Mouse (Mus musculus): Measurements from ENCODE around the gene Capn13.
A peak's percentile ranks its signal among the peaks of the same experiment; 100 is the strongest.
"Not testable (repeated sequence)": the region's sequence is repeated elsewhere in the genome, so short reads cannot be mapped to it uniquely, and the experiment has no call there.

Capn13 gene

DNA sequence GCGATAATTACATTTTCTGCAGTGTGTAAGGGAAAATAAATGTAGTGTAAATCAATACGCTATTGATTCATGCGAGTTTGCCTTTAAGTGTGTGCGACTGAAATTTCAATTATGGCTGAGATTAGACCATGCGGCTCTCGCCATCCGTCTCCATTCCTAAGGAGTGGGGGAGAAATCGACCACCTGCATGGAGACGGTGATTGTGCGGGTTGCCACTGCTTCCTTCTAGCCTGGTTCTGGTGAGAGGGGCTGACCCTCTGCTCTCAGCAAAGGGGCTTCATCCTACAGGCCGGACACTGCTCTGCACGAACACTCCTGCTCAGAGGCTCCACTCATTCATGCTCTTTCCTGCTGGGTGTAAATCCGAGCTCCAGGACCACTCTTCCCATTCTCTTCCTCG, 58.0 kb downstream of the Capn13 start:
- no peak for DNase-seq (ENCODE audit: low spot score)

DNA sequence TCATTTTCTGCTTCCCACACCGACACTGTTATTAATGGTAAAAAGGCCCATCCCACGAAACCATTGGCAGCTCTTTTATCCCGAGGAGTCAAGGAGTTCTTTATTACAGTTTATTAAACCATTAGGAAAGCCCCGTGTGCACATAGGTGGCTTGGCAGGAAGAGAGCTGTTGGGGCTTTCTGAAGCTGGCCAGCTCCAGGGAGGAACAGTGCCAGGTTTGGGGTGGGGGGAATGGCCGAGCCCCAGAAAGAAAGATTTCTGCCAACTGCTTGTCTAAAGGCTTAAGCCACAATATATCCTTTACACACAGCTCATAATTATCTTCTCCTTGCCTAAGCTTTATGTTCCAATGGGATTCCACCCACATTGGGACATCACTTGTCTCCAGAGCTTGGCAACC, 71.6 kb downstream of the Capn13 start:
- DNase-seq (ENCODE audit: low spot score), result no peak

DNA sequence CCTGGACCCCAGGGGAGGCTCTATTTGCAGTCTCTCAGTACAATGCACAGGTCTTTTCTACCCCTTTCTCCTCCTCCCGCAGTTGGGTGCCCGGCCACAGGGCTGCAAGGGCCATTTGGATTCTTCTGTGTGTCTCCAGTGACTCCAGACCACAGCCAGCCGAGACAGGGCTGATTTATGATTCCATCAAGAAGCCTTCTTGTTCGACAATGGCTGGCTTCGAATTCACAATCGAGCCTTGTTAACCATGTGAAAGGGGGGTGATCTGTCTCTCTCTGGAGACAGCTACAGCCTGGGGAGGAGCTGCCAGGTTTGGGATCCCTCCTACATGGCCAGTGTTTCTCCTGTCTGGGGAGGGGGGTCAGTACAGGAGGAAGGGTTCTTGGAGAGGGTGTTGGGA, 75.4 kb downstream of the Capn13 start:
- no peak for DNase-seq (ENCODE audit: low spot score)

DNA sequence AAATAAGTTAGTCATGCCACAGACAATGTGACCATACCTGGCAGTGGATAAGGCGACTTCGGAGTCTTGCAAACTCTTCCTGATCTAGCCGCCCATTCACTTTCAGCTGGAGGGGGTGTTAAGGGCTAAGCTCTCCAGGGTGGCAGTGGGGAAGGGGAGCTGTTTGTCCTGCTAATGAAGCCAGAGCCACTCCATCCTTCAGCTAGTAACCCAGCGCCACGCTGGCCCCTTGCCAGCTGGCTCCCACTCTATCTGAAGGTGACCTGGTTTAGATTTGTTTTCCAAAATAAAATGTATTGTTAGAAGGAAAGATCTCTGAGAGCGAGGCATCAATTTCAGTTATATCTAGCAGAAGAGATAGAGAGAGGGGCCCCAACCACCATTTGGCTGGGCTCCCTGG, 75.9 kb downstream of the Capn13 start:
- no peak for DNase-seq (ENCODE audit: low spot score)

DNA sequence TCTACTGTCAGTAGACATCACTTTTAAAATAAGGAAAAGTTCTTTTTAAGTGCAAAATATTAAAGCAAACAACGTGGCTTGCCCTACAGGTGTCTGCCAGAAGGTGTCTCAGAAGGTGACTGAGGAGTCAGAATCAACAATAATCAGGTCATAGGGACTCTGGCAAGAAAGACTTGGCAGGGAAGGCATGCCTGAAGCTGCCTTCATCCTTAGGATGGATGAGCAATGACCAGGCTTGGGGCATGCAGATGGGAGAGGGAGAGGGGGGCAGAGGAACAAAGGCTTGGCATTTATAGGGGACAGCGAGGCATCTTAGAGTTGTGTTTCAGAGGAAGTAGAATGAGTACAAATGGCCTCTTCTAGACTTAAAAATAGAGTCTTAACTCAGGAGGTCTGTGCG, 76.7 kb downstream of the Capn13 start:
- DNase-seq (ENCODE audit: low spot score), result no peak

DNA sequence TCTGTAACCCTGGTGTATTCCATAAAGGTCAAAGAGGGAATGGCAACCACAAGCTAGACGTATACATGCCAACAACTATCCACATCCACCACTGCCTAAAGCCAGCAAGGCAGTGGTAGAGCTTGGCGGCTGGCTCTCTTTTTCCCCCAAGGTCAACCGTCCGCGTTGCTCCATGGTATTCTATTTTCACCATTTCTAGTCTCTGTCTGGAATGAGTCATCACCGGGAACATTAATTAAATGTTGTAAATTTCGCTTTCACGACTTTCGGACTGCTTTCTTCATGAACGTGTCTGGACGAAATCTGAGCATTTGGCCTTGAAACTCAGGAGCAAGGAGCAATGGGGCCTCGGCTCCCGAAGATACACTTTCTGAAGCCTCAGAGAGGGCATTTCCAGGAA, 85.9 kb downstream of the Capn13 start:
- DNase-seq (ENCODE audit: low spot score), result no peak

DNA sequence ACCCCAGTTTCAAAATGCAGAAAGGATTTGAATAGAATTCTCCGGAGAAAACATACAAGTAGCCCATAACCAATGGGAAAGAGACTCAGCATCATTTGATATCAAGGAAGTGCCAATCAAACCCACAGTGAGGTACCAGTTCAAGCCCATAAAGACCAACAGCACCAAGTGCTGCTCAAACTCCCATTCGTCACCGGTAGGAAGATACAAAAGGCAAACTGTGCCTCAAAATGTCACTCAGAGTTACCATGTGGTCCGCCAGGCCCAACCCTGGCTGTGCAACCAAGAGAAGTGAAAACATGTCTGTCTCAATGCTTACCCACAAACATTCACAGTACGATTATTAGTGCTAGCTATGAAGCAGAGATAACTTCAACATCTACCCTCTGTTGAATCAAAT, 89.2 kb downstream of the Capn13 start:
- DNase-seq (ENCODE audit: low spot score), result no peak

DNA sequence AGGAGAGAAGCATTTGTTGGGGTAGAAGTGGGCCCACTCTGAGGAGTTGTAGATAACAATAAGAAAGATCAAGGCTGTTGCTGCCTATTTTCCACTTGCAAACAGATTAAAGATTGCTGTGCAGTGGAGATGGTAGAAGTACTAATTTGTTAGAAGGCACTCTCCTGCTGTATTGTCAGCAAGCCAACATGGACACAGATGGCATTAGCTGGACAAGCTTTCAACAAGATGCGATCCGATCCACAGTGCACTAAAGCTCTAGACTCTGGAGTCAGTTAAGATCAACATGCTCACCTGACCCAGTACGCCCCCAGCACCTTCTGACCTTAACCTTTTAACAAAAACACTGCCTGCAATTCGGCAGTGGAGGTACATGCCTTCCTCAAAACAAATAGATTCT, 92.0 kb downstream of the Capn13 start:
- DNase-seq (ENCODE audit: low spot score), result no peak

DNA sequence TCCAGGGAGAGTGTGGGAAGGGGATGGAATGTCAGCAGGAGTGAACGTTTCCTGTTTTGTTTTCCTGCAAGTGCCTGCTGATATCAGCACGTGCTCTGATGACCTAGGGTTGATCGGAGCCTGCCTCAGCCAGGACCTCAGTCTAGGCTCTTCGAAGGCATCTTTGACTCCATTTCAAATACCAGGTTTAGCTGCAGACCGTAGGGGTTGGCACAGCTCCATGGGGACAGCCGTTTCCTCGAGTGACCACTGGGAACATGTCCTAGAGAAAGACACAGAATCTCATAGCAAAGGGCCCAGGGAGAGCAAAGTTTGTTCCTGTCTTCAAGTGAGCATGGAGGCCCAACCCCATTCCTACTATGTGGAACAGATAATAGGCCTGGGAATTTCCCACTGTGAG, 94.0 kb downstream of the Capn13 start:
- DNase-seq (ENCODE audit: low spot score), result no peak

DNA sequence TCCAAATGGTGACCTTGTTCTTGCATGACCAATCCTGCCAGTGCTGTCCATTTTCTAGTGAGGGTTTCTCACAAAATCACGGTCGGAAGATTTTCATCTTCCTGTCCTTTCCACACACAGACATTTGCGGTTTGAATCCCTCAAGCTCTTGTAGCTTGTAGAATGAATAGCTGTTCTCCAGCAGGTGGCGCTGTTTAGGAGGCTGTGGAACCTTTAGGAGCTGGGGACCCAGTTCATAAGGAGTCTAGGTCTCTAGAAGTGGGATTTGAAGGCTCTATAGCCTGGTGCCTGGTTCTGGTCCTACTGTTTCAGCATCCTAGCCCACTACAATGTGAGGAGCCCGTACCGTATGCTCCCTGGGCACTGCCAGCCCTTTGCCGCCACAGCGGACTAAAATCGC, 95.0 kb downstream of the Capn13 start:
- DNase-seq (ENCODE audit: low spot score), result peak; percentile 34

DNA sequence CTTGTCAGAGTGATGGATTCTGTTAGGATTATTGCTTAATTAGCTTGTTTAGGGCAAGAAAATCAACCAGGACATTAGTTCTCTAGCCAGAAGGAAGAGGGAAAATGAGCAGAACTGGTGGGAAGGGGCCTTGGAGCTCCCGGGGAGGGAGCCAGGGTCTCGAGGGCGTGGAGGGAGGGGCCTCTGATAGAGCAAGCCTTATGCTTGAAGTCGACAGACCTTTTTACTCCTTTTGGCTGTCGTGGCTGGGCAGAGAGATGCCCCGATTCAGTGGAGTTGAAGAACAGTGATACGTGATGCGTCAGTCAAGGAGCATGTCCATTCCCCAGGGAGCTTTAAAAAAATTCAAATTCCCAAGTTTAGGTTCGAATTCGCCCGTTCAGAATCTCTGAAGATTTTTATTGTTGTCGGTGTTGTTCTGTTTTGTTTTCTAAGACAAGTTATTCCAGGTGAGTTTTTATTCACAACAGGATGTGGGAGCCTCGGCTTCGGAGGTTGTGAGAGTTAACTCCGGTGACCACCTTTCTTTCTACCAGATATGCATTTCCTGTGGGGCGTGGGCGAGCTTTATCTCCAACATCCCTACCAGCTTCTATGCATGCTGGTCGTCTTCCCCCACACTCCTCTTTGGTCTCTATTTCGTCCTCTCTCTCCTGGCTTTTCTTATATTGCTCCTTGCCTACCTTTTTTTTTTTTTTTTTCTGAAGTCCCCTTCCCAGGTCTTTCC, 96.4 kb downstream of the Capn13 start:
- DNase-seq (ENCODE audit: low spot score), result peak; percentile 73

DNA sequence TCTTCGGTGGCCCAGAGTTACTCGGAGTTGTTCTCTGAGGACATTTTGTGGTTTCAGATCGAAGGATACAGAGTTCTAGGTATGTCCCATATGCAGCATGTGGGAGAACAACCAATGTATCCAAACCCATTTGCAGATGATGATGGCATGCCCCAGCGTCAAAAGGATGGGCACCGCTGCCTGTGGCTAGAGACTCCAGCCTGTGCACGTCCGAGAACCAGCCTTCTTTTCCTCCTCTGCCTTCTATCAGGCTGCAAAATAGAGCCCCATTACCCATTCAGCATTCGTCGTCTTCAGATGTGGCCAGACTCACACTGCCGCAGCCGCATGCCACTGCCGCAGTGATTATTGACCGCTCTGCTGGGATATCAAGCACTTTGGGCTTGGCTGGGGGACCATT, 97.0 kb downstream of the Capn13 start:
- no peak for DNase-seq (ENCODE audit: low spot score)

DNA sequence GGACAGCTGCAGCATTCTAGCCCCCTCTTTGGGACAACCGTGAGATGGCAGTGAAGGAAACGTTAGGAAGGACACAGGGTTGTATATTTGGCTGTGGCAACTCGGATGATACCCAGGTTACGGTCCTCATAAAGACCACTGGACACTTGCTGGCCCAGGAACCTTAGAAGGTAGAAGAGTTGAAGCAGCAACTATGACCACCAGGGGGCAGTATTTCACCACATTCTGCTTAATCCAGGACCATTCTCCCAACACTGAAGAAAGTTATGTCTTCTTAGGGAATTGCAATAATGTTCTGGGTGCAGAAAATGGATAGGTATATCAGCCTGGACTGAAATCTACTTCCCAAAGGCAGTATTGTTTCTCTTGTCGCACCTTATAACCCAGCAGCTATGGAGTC, 97.4 kb downstream of the Capn13 start:
- DNase-seq (ENCODE audit: low spot score), result peak; percentile 49

DNA sequence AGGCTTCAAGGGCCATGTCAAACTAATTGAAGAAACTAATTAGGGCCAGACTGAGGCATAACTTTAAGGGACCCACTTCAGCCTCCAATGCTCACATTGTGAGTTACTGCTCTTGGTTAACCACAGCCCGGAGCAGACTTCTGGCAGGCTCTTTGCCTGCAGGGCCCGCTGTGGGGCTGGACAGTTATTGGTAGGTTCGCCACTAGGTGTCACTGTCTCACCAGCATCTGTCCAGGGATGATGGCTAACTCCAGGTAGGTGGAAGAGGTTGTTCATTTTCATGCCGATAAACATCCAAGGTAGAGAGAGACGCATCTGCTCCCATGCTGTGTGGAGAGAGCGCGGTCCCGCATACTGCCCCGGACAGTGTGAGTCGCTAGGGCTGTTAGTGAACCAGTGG, 98.6 kb downstream of the Capn13 start:
- peak; percentile 84 for DNase-seq (ENCODE audit: low spot score)

DNA sequence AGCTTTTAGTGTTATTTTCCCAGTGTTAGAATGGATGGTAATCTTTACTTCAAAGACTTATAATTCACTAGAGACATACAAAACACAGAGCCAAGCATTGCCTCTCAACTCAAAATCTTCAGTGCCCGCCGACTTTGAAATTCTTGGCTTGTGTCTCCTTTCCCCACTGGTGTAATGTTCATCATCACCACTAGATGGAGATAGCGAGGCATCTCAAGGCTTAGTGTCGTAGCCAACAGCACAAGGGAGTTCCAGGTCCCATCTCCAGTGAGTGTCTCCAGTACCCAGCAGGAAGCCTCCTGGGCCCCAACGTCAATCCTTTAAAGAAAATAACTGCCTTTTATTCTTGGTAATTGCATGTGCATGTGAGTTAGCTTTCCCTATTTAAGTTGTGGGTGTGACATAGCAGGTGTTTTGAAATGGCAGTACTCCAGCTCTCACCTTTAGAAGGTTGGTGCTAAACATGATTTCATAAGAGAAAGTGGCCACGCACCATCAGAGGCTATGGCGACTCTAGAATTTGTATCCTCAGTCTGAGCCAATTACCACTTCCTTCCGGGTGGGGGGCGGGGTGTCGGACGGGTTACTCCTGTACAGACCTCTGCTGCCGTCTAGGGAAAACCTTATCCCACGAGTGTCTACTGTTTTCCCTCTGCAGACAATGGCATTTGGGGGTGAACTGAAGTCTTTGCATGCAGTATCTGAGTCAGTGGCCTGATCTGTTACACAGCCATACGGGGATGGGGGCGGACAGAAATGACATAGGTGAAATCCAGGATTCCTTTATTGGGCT, 99.2 kb downstream of the Capn13 start:
- peak; percentile 76 for DNase-seq (ENCODE audit: low spot score)

DNA sequence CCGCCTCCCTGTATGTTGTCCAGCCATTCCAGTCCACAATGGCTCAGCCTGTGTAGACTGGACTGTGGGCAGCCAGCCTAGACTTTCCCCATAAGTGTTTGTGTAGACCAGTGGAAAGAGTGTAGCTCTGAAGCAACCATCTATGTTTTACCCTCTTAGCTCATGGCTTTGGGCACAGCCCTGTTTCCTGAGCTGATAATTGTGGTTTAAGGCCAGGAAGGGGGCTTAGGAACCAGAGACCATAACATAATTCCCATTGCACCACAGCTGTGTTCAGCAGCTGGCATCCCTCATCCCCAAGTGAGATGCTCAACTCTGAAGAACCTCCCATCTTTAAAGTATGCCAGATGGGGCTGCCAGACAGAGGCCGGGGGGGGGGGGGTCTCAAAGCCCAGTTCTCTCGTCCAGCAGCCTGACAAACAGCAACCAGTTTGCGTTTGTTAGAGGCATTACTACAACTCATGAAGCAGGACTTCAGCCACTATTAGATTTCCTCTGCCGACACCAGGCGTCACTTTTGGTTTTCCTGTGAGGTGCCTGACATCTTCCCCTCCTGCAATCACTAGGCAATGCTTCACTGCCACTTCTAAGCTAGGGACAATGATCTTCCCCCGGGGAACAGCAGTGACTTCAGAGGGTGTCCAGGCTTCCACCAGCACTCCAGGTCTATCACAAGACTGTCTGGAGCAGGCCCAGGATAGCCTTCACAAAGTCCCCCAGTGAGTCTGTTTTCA, 100.4 kb downstream of the Capn13 start:
- DNase-seq (ENCODE audit: low spot score), result no peak

DNA sequence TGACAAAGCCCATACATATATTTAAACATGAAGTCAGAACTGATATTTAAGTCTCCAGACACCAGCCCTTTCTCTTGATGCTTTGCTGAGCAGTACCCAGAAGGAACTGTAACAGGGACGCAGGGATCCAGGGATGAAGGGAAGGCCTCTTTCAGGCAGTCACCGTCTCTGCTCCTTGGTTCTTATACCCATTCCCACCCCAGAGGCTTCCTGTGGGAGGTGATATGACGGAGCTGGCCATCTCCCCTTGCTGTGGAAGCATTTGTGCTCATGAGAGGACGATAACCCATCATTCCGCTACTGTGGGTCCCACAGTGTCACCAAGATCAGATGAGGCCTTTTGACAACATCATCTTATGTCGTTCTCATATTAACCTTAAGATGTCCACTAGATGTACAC, 101.7 kb downstream of the Capn13 start:
- DNase-seq (ENCODE audit: low spot score), result no peak

DNA sequence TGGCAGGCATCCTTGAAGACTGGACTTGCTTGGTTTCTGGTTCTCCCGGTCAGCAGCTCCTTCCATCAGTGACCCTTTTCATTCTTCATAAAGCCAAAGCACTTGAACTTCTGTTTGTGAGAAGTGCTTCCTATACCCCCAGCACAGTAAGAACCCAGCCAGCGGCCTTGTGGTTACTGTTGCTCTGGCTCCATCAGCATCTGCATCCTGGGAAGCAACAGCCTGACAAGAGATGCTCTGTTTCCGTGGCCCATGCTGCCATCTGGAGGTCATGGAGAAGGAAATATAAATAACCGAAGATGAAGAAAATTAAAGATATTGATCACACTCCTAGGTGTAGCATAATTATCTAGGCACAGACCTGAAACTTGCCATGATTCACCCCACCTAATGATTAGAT, 103.8 kb downstream of the Capn13 start:
- DNase-seq (ENCODE audit: low spot score), result no peak

DNA sequence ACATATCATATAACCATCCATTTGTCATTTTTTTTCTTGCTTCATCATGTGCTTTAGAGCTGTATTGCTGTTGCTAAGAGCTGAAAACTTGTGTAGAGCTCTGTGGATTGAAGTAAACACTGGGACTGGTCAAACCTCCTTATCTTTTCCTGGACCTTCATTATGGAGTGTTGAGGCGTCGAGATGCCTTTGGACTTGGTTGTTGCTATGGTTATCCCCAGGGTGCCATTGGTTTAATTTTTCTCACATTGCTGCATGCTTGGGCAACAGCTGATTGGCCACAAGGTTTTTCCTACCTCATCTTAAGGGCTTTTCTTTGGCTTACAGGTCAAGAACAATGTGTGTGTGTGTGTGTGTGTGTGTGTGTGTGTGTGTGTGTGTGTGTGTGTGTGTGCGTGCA, 107.4 kb downstream of the Capn13 start:
- DNase-seq (ENCODE audit: low spot score), result no peak

DNA sequence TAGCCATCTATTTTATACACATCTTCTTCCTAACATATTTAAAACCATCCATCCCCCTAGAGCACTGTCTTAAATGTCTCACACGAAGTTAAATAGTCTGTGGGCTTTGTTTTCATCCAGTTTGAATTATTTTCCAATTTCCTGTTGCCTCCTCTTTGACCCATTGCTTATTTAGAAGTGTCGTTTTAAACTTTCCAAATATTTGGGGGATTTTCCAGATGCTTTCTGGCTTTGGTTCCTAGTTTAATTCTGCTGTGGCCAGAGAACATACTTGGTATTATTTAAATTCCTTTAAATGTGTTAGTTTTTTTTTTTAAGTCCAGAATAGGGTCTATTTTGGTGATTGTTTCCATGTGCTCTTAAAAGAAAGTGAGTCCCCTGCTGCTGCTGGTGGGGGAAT, 116.4 kb downstream of the Capn13 start:
- DNase-seq (ENCODE audit: low spot score), result no peak

DNA sequence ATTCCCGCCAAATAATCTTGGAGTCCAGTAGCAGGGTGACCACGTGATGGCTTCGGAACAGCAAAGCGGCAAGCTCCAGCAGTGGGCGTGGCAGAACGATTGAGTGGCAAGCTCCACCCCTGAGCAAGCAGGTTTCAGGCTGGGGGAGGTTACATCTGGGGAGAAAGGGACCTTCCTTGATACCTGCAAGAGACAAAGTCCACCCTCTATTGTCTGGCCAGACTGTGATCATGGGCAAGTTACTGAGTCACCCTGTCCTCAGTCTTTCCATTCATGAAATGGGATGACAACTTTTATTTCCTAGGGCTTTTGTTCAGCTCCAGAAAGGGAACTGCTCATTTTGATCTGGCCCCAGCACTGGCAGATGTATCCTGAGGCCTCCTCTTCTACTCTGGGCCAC, 118.0 kb downstream of the Capn13 start:
- DNase-seq (ENCODE audit: low spot score), result not testable (repeated sequence)

DNA sequence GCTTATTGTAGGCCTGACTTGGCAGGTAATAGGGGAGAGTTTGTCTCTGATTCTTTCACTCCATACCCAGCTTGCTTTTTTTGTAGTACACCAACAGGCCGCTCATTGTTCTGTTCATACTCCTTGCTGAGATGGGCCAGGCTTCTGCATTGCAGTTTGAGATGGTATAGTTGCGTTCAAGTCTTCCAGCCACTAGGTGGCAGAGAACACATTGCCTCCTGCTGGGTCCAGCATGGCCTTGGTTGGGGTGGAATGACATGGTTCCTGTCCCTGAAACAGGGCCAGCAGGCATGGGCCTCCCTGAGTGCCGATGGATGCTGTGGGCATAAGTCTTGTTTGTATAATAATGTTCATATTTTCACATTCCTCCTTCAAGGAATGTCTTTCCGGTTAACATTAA, 122.9 kb downstream of the Capn13 start:
- DNase-seq (ENCODE audit: low spot score), result no peak

DNA sequence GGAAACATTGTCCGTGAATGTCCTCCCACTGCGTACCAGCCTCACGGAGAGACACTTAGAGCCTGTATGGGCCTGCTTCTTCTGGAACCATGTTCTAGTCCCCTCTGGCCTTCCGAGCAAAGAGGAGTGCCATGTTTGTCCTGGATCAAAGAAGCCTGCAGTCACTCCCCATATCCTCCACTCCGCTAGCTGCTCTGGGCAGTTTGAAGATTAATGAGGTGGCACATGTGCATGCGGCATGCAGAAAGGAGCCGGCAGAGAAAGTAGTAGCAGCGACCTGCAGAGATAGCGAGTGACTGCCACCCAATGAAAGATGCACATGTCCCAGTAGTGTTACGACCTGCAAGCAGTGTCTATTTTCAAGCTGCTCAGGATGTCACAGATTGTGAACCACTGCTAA, 125.6 kb downstream of the Capn13 start:
- DNase-seq (ENCODE audit: low spot score), result no peak
